Mouse (Mus musculus) embryonic fibroblast, embryonic 13.5 days (primary cell): ENCODE data around the gene Gm21060. TPM values are rescaled to one million over a fixed set of nuclear protein-coding genes. Genes with fewer than 3 reads are reported as not detected.
"Not testable (repeated sequence)": the region's sequence is repeated elsewhere in the genome, so short reads cannot be mapped to it uniquely, and the experiment has no call there.

ENCODE experiments used
- H3K27ac ChIP-seq: 2 replicates; pipeline ENCODE4 v1.5.1; 2012; ENCODE audit warnings: low read length, control low read depth, inconsistent platforms; ENCODE audit not compliant: insufficient read depth
- H3K4me1 ChIP-seq: 2 replicates; pipeline ENCODE4 v1.6.1; 2011; ENCODE audit warnings: low read length; ENCODE audit not compliant: control insufficient read depth, insufficient read depth
- H3K4me3 ChIP-seq: 2 replicates; pipeline ENCODE4 v1.5.1; 2011; ENCODE audit warnings: mild to moderate bottlenecking, control low read depth, low read length; ENCODE audit not compliant: insufficient read depth
- CTCF ChIP-seq: IDR thresholded peaks from 2 replicates; pipeline ENCODE4 v1.5.1; 2011; ENCODE audit warnings: mild to moderate bottlenecking, control low read depth, low read length, moderate library complexity, borderline replicate concordance; ENCODE audit not compliant: insufficient read depth
- POLR2A ChIP-seq: IDR thresholded peaks from 2 replicates; pipeline ENCODE4 v1.6.1; 2011; ENCODE audit warnings: low read depth, mild to moderate bottlenecking, control low read depth, low read length, moderate library complexity
- polyA plus RNA-seq: library from polyadenylated mRNA; stranded (reverse); fragments of >200 nt; gene quantifications from 2 replicates; pipeline ENCODE4 v1.2.4, GENCODE M21; 2011; ENCODE audit warnings: low read depth; ENCODE audit not compliant: missing spikeins, insufficient read length

Gm21060 gene
- not detected in 2 replicates for polyA plus RNA-seq

DNA sequence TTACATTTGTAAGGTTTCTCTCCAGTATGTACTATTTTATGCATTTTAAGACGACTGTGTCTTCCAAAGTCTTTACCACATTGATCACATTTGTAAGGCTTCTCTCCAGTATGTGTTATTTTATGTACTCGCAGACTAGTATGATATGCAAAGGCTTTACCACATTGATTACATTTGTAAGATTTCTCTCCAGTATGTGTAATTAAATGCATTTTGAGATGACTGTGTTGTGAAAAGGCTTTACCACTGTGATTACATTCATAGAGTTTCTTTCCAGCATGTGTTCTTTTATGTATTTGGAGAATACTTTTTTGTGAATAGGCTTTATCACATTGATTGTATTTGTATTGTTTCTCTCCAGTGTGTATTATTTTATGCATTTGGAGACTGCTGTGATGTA lies at the start of gene Gm21060:
Gene Gm21060 (minus strand): TSS at position 101 of the 400 bp plus-strand sequence.
- Histone ChIP-seq H3K27ac (no peak within 1 kb of the TSS), H3K4me1 (no peaks in the 10 kb centered on the region), H3K4me3 (no peak within 1 kb of the TSS)
- no peak for TF ChIP-seq POLR2A

- H3K4me3 ChIP-seq, H3K27ac ChIP-seq, H3K4me1 ChIP-seq: not testable (repeated sequence)
Measured at GRCm38 (mm10) chr19:61320844-61321243, 24.0 kb upstream of the Gm21060 start.

DNA sequence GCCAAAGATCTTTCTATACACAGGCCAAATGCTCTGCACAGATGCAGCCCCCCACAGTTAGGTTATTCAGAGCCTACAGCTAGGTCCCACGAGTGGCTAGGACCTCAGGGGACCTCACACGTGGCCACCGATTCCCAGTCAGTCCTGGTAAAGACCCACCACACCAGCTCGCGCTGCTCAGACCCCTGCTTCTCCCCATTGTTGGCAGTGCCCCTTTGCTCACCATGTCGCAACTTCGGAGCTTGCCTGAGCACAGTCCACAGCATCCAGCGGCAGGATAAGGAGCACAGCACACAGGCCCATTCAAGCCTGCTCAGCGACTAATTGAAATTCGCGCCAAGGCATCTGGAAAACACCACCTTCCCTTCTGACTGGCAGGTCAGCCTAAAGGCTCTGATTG lies 16.3 kb upstream of the Gm21060 start:
- not testable (repeated sequence) for H3K27ac ChIP-seq, H3K4me3 ChIP-seq, H3K4me1 ChIP-seq

GRCm38 (mm10) chr19:61312400-61312799 lies 15.5 kb upstream of the Gm21060 start:
- H3K27ac ChIP-seq, H3K4me3 ChIP-seq, H3K4me1 ChIP-seq: not testable (repeated sequence)

GRCm38 (mm10) chr19:61308083-61308482 lies 11.2 kb upstream of the Gm21060 start:
- not testable (repeated sequence) for H3K4me3 ChIP-seq, H3K27ac ChIP-seq, H3K4me1 ChIP-seq

GRCm38 (mm10) chr19:61285033-61285432 lies 11.8 kb downstream of the Gm21060 start:
- H3K27ac ChIP-seq, H3K4me1 ChIP-seq, H3K4me3 ChIP-seq: not testable (repeated sequence)

- TF ChIP-seq CTCF (no peak), POLR2A (no peak)
- Histone ChIP-seq H3K27ac (no peak overlapping the region), H3K4me1 (no peaks in the 10 kb centered on the region), H3K4me3 (no peak overlapping the region)
Measured at GRCm38 (mm10) chr19:61283581-61283980, 13.3 kb downstream of the Gm21060 start.

GRCm38 (mm10) chr19:61275446-61275845 lies 21.4 kb downstream of the Gm21060 start:
- H3K4me1 ChIP-seq = no peaks in the 10 kb centered on the region
- H3K4me3 ChIP-seq = no peak overlapping the region
- TF ChIP-seq CTCF (no peak), POLR2A (no peak)
- no peak overlapping the region for H3K27ac ChIP-seq

DNA sequence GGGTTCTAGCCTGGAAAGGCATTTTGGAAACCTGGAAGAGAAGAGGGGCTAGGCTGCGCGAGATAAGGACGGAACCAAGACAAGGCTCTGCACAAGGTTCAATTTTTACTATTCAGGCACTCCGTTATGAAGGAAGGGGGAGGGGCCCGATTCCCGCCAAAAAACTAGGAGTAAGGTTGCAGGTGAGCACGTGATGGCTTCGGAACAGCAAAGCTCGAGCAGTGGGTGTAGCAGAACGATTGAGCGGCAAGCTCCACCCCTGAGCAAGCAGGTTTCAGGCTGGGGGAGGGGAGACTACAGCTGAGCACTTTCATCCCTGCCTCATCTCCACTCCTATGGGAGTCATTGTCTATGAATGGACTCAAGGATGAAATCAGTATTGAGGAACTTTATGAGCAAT lies 27.7 kb downstream of the Gm21060 start:
- not testable (repeated sequence) for H3K4me3 ChIP-seq, H3K27ac ChIP-seq

DNA sequence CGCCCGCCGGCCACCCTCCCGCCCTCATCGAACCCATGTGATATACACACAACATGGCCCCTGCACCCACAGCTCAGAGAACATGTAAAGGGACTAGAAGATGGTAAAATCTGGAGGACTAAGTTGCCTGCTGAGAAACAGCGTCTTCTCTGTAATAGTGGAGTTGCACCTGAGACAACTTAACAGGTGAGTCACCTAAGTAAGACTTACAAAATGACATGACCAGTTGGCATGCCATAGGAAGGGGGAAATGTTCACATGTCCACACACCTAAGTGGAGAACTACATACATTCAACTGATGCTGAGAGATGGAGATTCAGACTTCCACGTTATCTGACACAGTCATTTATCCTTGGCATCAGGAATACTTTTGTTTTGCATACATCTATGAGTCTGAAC lies 29.7 kb downstream of the Gm21060 start:
- H3K4me3 ChIP-seq = no peak overlapping the region
- no peaks in the 10 kb centered on the region for H3K4me1 ChIP-seq
- no peak overlapping the region for H3K27ac ChIP-seq
- TF ChIP-seq CTCF = no peak
- TF ChIP-seq POLR2A = no peak

More for the DNA sequence above, 27.7 kb downstream of the Gm21060 start:
- not testable (repeated sequence) for H3K4me1 ChIP-seq

DNA sequence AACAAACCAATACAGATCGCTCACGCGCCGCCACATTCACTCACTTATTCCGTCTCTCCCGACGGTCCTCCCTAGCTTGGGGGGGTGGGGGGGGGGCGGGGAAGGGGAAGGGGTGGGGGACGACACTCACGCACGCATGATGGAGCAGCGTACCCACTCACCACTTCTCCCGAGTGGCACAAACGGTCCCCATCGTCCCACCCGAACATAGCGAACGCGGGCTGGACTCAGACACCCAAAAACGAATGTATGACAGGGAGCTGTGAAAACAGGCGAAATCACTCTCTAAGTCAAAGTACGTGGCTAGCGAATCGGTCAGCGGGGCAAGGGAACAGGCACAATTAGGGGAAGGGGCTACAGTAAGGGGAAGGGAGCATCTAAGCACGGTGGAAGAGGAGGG lies 30.2 kb downstream of the Gm21060 start:
- H3K27ac ChIP-seq = no peak overlapping the region
- TF ChIP-seq POLR2A (no peak), CTCF (no peak)
- H3K4me3 ChIP-seq = no peak overlapping the region
- no peaks in the 10 kb centered on the region for H3K4me1 ChIP-seq

DNA sequence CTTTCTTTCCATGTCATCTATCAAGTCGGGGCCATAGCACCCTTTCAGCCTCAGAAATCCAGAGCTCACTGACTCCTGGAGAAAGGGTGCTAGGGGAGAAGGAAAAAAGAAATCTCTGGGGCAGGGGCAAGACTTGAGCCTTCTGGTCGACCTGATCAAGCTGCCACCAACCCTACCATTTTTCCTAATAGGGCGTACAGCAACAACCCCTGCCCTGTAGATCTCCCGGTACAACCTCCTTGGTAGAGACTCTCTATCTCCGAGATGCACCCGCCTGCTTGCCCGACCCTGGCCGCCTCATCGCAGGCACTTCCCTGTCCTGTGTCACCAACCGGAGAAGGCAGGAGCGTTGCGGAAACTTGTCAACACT lies 30.6 kb downstream of the Gm21060 start:
- no peak overlapping the region for H3K27ac ChIP-seq
- TF ChIP-seq POLR2A (no peak), CTCF (no peak)
- H3K4me3 ChIP-seq = no peak overlapping the region
- H3K4me1 ChIP-seq = no peaks in the 10 kb centered on the region
